Mouse (Mus musculus): ENCODE results near the gene Cdkn2a.

Cdkn2a gene

DNA sequence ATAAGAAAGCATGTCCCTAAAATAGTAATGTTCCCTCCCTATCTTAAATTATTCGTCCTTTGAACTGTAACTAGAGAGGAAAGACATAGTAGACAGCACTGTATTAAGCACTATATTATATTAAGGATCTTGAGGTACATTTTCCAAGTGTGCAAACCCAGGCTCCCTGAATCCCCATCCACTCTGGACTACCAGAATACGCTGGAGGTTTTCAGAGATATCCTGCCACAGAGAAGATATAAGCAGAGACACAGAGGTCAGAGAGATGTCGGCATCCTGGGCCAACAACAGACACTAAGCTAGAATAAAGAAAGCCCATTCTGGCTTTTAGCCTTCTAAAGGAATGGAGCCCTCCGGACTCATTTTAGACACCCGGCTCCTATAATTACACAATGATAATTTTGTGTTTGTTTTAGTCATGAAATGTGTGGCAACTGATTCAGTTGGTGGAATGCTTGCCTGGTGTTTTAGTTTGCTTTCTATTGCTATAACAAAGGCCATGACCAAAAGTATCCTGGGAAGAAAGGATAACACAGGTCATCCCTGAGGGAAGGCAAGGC is 17.0 kb downstream of the Cdkn2a start:
- in situ Hi-C loops (cut with MboI; ENCODE audit: low sequenced_read_pairs), result no loop called here

DNA sequence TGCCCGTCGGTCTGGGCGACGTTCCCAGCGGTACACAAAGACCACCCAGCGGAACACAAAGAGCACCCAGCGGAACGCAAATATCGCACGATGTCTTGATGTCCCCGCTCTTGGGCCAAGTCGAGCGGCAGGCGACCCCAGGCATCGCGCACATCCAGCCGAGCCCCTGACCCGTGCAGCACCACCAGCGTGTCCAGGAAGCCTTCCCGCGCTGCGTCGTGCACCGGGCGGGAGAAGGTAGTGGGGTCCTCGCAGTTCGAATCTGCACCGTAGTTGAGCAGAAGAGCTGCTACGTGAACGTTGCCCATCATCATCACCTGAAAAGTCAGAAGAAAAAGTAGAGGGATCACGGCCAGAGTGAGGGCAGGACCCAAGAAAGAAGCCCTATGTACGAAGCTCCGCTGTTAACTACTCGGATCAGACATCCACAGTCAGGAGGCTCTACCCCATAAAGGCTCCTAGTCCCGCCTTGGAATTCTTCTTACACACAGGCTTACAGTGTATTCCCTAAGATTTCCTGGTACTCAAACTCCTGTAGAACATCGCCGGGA is 17.7 kb downstream of the Cdkn2a start:
- in situ Hi-C loops (cut with MboI; ENCODE audit: low sequenced_read_pairs), result no loop called here

DNA sequence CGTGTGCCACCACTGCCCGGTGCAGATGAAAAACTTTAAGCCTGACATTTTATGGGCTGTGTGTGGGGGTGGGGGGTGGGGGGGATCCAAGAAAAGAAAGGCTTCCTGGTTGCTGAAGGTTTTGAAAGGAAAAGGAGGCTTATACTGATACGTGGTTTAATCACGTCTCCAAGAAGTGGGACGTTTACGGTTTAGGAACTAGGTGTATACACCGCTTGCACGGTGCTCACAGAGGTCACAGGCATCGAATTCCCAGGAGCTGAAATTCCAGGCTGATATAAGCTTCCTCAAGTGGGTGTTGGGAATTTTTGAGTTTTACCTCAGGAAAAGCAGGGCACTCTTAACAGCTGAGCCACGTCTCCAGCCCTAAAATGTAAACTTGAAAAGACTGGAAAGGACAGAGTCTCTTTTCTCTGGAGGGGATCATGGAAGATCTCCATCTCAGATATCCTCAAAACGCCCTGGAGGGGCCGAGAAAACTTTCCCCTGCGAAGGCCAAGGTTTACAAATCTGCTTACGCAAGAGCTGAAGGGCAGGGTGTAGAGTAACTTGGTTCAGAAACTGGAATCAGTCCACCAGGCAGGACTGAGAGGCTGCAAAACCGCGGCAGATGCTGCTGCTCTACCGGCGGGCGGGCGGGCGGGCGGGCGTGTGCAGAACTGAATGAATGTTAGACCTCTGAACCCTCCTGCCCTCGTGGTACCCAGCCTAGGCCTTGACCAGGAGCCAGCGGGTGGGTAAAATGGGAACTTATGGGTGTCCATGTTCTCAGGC is 18.5 kb downstream of the Cdkn2a start:
- in situ Hi-C loops (cut with MboI; ENCODE audit: low sequenced_read_pairs), result no loop called here

DNA sequence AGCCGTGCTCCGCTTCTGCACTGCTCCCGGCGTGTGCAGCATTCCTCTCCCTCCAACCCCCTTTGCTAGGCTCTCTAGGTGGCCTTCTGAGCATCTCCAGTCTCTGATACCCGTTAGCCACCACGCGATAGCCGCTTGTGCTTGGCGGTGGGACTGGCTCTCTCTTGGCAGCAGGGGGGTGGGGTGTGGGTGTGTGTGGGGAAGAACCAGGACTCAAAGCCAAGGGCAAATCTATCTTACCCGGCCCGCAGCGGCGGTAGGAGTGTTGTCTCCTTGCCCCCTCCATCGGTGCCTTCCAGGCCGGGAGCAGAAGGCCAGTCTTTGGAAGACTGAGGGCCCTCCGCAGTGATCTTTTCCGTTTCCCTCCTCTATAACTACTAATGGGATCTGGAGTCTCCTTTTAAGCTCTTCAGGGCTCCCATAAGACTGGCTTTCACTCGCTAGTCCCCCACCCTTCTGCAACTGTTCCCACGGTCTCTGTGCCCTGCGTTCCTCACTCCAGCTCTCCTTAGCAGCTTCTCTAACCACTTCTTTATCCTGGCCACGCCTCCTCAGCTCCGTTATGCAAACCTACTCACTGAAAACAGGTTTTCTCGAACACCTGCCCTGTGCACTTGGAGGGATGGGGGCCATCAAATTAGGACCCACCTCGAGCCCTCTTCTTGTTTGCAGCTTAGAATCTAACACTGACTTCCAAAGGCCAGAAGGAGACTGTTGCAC is 19.5 kb downstream of the Cdkn2a start:
- in situ Hi-C loops (cut with MboI; ENCODE audit: low sequenced_read_pairs), result no loop called here

DNA sequence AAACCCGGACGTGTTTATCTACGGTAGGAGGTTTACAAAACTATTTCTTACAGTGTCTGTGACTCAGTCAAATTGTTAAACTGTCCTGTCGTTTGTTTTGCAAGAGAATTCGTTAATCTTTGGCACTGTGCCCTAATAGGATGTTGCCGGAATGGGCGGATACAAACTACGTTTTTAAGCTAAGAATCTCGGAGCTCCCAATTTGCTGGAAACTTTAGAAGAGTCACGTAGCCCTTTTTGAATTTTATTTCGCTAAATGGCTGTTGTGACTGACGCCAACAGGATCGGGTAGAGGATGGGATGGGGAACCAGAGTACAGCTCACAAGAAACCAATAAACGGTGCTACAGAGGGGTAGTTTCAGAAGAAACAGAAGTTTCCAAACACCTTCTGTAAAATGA is 20.4 kb downstream of the Cdkn2a start:
- in situ Hi-C loops (cut with MboI; ENCODE audit: low sequenced_read_pairs), result no loop called here

DNA sequence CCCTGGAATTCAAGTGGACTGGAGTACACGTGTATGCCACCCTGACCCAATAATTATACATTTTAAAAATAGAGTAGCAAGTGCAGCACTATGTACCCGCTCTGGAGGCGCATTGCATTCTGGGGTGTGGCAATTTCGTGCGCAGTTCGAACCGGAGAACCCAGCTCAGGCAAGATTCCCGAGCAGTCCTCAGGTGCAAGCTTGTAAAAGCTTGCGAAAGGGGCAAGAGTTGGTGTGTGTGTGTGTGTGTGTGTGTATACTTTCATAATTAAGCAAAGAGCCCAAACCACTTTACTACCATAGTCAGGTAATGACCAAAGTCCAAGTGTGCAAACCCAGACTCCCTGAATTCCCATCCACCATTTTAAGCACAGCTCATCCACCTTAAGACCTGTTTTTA is 20.9 kb downstream of the Cdkn2a start:
- in situ Hi-C loops (cut with MboI; ENCODE audit: low sequenced_read_pairs), result no loop called here

DNA sequence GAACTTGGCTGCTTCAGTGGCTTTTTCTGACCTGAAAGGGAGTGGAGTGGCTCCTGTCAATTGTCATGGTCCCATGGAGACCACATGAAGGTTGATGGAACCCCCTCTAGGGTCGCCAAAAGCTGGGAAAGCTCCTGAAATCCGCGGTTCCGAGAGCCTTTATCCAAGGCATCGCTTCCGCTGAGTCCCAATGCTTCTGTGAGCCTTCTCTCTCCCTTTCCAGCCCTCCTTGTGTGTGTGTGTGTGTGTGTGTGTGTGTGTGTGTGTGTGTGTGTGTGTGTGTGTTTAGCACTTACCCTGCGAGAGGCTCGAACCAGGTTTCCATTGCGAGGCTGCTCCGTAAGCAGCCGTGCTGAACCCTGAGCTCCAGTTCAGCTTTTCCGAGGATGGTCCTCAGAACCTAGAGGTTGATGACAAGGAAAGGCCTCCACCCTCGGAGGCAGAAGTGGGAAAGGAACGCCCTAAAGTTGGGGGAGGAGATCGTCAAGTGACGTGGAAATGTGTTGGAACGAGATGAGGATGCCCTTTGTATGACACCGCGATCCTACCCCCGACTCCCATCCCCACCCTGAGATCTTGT is 21.4 kb downstream of the Cdkn2a start:
- in situ Hi-C loops (cut with MboI; ENCODE audit: low sequenced_read_pairs), result no loop called here

DNA sequence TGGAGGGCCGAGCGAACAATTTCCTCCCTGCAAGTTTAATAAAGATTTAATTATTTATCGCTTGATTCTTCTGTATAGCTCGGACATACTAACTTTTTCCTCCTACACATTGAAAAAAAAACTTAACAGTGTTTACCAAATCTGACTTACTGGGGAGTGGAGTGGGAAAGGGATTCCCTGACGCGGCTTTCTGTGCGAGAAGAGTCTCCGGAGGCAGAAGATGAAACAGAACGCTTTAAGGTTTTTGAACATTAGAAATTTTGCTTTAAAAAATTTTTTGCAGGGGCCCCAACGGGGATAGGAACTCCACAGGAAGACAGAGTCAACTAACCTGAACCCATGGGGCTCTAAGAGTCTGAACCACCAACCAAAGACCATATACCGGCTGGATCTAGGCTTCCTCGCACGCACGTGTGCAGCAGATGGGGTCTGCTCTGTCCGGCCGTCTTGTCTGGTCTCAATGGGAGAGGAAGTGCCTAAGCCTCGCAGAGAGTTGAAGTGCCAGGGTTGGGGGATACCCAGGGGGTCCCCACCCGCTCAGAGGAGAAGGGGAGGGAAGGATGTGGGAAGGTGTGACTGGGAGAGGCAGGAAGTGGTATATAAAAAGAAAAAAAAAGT is 22.2 kb downstream of the Cdkn2a start:
- in situ Hi-C loops (cut with MboI; ENCODE audit: low sequenced_read_pairs), result no loop called here

DNA sequence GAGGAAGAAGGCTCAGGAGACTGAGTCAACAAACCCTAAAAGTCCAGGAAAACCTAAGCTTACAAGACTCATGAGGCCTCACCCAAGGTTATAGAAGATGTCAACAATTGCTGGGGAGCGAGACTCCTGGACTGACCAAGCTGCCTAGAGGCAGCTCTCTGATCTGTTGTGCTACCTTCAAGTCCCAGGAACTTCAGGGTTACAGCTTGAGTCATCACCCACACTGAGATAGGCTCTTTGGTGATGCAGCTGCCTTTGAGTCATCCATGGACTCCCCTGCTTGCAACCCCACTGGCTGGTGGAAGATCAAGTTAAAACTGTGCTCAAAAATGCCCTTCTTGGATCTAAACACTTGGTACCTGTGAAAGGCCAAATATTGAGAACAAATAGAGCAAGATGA is 36.7 kb downstream of the Cdkn2a start:
- in situ Hi-C loops (cut with MboI; ENCODE audit: low sequenced_read_pairs), result no loop called here

DNA sequence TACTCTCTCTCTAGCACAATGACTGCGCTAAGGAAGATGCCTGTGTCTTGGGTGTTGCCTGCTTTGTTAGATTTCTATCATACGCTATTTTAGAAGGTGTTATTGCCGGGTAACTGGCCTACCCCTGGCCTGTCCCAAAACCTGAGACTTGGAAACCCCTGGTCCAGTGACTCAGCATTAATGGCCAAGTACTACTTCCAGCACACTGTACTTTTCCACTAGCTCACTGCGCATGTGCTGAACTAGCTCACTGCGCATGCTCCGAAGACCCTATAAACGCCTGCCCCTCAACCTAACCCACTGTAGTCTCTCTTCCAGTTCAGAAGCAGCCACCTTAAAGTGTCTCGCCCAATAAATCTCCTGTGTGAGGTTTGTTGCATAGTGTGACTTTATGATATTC is 60.0 kb downstream of the Cdkn2a start:
- in situ Hi-C loops (cut with MboI; ENCODE audit: low sequenced_read_pairs), result no loop called here

All from CH12F3 (cell line).